Mouse (Mus musculus) hindbrain, embryonic 16.5 days (tissue): ENCODE data around the gene Ubl4b. TPM values are rescaled to one million over a fixed set of nuclear protein-coding genes. Genes with fewer than 3 reads are reported as not detected.

Experiments used
- ATAC-seq: fragments of 200-750 bp; cut with Nextera tagmentation; 2 replicates; pipeline ENCODE4 v1.8.0; 2017; ENCODE audit warnings: moderate TSS enrichment, moderate library complexity
- H3K27ac ChIP-seq: fragments of 300-500 bp; sonication (generic); 2 replicates; pipeline ENCODE4 v1.5.1; 2014; ENCODE audit warnings: low read depth, mild to moderate bottlenecking, control low read depth, low read length, moderate library complexity
- H3K27me3 ChIP-seq: fragments of 300-500 bp; sonication (generic); replicated peaks from 2 replicates; pipeline ENCODE4 v1.6.1; 2014; ENCODE audit warnings: low read length; ENCODE audit not compliant: control insufficient read depth, insufficient read depth
- H3K36me3 ChIP-seq: fragments of 300-500 bp; sonication (generic); 2 replicates; pipeline ENCODE4 v1.6.1; 2014; ENCODE audit warnings: mild to moderate bottlenecking, low read length, moderate library complexity, mixed read lengths; ENCODE audit not compliant: control insufficient read depth, insufficient read depth
- H3K4me1 ChIP-seq: fragments of 300-500 bp; sonication (generic); 2 replicates; pipeline ENCODE4 v1.6.1; 2014; ENCODE audit warnings: low read depth, low read length; ENCODE audit not compliant: control insufficient read depth, insufficient read depth
- H3K4me2 ChIP-seq: fragments of 300-500 bp; sonication (generic); 2 replicates; pipeline ENCODE4 v1.6.1; 2014; ENCODE audit warnings: mild to moderate bottlenecking, low read length, control low read depth, moderate library complexity
- H3K4me3 ChIP-seq: fragments of 300-500 bp; sonication (generic); 2 replicates; pipeline ENCODE4 v1.5.1; 2014; ENCODE audit warnings: mild to moderate bottlenecking, low read length, control low read depth, moderate library complexity
- H3K9ac ChIP-seq: fragments of 300-500 bp; sonication (generic); 2 replicates; pipeline ENCODE4 v1.6.1; 2014; ENCODE audit warnings: low read depth, mild to moderate bottlenecking, control low read depth, low read length, moderate library complexity
- H3K9me3 ChIP-seq: fragments of 300-500 bp; sonication (generic); 2 replicates; pipeline ENCODE4 v1.6.1; 2014; ENCODE audit warnings: mild to moderate bottlenecking, low read length, moderate library complexity; ENCODE audit not compliant: control insufficient read depth
- WGBS: fragments of 180-500 bp; shearing (Covaris S2); extraction: QIAGEN DNeasy Blood & Tissue Kit; methylation state at CpG from one replicate; pipeline ENCODE4 v1.1.7; 2014; 5-methylcytosine and 5-hydroxymethylcytosine counted together
- polyA plus RNA-seq: library from polyadenylated mRNA; unstranded; fragments of >200 nt; fragmentation: Nextera tagmentation; extraction: Ambion mirVana; gene quantifications from 2 replicates; pipeline ENCODE4 v1.2.1, GENCODE M21; 2015

Gene Ubl4b
- polyA plus RNA-seq, 1 experiment from 2014 or later: not detected

- peaks cover 49% of the 10 kb centered on the region for H3K27me3 ChIP-seq
- WGBS: 56% methylated on average over 2 of the region's 2 CpGs
- H3K9me3 ChIP-seq: no peaks in the 10 kb centered on the region
- ATAC-seq: no peak
- no peak overlapping the region for H3K27ac ChIP-seq
- H3K9ac ChIP-seq: no peak overlapping the region
- H3K4me1 ChIP-seq: peaks cover 8% of the 10 kb centered on the region
- no peaks in the 10 kb centered on the region for H3K36me3 ChIP-seq
- no peak overlapping the region for H3K4me3 ChIP-seq
- no peak overlapping the region for H3K4me2 ChIP-seq
Measured at GRCm38 (mm10) chr3:107593632-107594031, 38.8 kb upstream of the Ubl4b start.

GRCm38 (mm10) chr3:107591612-107592011, 36.7 kb upstream of the Ubl4b start:
- Histone ChIP-seq H3K4me2 (no peak overlapping the region), H3K9me3 (no peaks in the 10 kb centered on the region), H3K27me3 (peaks cover 45% of the 10 kb centered on the region), H3K9ac (no peak overlapping the region), H3K4me1 (peaks cover 8% of the 10 kb centered on the region), H3K36me3 (no peaks in the 10 kb centered on the region), H3K4me3 (no peak overlapping the region), H3K27ac (no peak overlapping the region)
- no peak for ATAC-seq
- 59% methylated on average over 1 of the region's 1 CpGs for WGBS

GRCm38 (mm10) chr3:107586504-107586903, 31.6 kb upstream of the Ubl4b start:
- Histone ChIP-seq H3K27me3 (peaks cover 38% of the 10 kb centered on the region), H3K27ac (no peak overlapping the region), H3K9ac (no peak overlapping the region), H3K4me1 (peaks cover 4% of the 10 kb centered on the region; the same call in 1 of the 2 replicates), H3K9me3 (no peaks in the 10 kb centered on the region), H3K36me3 (no peaks in the 10 kb centered on the region), H3K4me3 (no peak overlapping the region), H3K4me2 (no peak overlapping the region)
- 71% methylated on average over 6 of the region's 6 CpGs for WGBS
- ATAC-seq: no peak

- Histone ChIP-seq H3K4me2 (no peak overlapping the region), H3K9me3 (no peaks in the 10 kb centered on the region), H3K4me3 (no peak overlapping the region), H3K4me1 (peaks cover 4% of the 10 kb centered on the region; the same call in 1 of the 2 replicates), H3K9ac (no peak overlapping the region), H3K27ac (no peak overlapping the region), H3K27me3 (peaks cover 49% of the 10 kb centered on the region), H3K36me3 (no peaks in the 10 kb centered on the region)
- no peak for ATAC-seq
- 20% methylated on average over 1 of the region's 1 CpGs for WGBS
Measured at GRCm38 (mm10) chr3:107583893-107584292, 29.0 kb upstream of the Ubl4b start.

- peaks cover 52% of the 10 kb centered on the region for H3K27me3 ChIP-seq
- no peak overlapping the region for H3K9ac ChIP-seq
- H3K4me3 ChIP-seq: peak overlapping the region; percentile 28
- no peak overlapping the region for H3K27ac ChIP-seq
- no peak for ATAC-seq
- peaks cover 4% of the 10 kb centered on the region; the same call in 1 of the 2 replicates for H3K4me1 ChIP-seq
- H3K9me3 ChIP-seq: no peaks in the 10 kb centered on the region
- no peaks in the 10 kb centered on the region for H3K36me3 ChIP-seq
- H3K4me2 ChIP-seq: peak overlapping the region; percentile 33
- 1% methylated on average over 65 of the region's 65 CpGs for WGBS
Measured at GRCm38 (mm10) chr3:107582875-107583767, 28.2 kb upstream of the Ubl4b start.

GRCm38 (mm10) chr3:107582130-107582874, 27.4 kb upstream of the Ubl4b start:
- peak overlapping the region; percentile 33 for H3K4me2 ChIP-seq
- peak overlapping the region; percentile 28; the same call in 1 of the 2 replicates for H3K4me3 ChIP-seq
- no peak overlapping the region for H3K9ac ChIP-seq
- H3K27ac ChIP-seq: no peak overlapping the region
- 2% methylated on average over 18 of the region's 18 CpGs for WGBS
- H3K4me1 ChIP-seq: peaks cover 4% of the 10 kb centered on the region; the same call in 1 of the 2 replicates
- peaks cover 56% of the 10 kb centered on the region for H3K27me3 ChIP-seq
- no peaks in the 10 kb centered on the region for H3K36me3 ChIP-seq
- H3K9me3 ChIP-seq: no peaks in the 10 kb centered on the region
- no peak for ATAC-seq

GRCm38 (mm10) chr3:107581103-107582010, 26.5 kb upstream of the Ubl4b start:
- H3K36me3 ChIP-seq: no peaks in the 10 kb centered on the region
- no peak overlapping the region for H3K4me3 ChIP-seq
- no peak overlapping the region for H3K4me2 ChIP-seq
- no peak for ATAC-seq
- H3K9me3 ChIP-seq: no peaks in the 10 kb centered on the region
- H3K9ac ChIP-seq: no peak overlapping the region
- 4% methylated on average over 15 of the region's 15 CpGs for WGBS
- no peak overlapping the region for H3K27ac ChIP-seq
- peaks cover 4% of the 10 kb centered on the region; the same call in 1 of the 2 replicates for H3K4me1 ChIP-seq
- H3K27me3 ChIP-seq: peaks cover 49% of the 10 kb centered on the region

GRCm38 (mm10) chr3:107579466-107579865, 24.6 kb upstream of the Ubl4b start:
- ATAC-seq: no peak
- 0% methylated on average over 4 of the region's 4 CpGs for WGBS
- Histone ChIP-seq H3K4me2 (no peak overlapping the region), H3K4me1 (peaks cover 4% of the 10 kb centered on the region; the same call in 1 of the 2 replicates), H3K27me3 (peaks cover 34% of the 10 kb centered on the region), H3K27ac (no peak overlapping the region), H3K9me3 (no peaks in the 10 kb centered on the region), H3K4me3 (no peak overlapping the region), H3K36me3 (no peaks in the 10 kb centered on the region), H3K9ac (no peak overlapping the region)
